Mouse (Mus musculus) kidney, adult 8-10 months (tissue): ENCODE measurements around the gene Ctdsp1.

Source experiments
- DNase-seq, 2 experiments: peaks; one replicate each; pipeline ENCODE4 v3.0.0; 2022

Gene Ctdsp1

GRCm38 (mm10) chr1:74379058-74379504 is 12.2 kb upstream of the Ctdsp1 start:
- no peak for DNase-seq

- no peak for DNase-seq
Observed at GRCm38 (mm10) chr1:74380484-74380883, 10.8 kb upstream of the Ctdsp1 start.

- DNase-seq = no peak
Observed at GRCm38 (mm10) chr1:74381588-74382021, 9.7 kb upstream of the Ctdsp1 start.

GRCm38 (mm10) chr1:74383385-74383784 is 7.9 kb upstream of the Ctdsp1 start:
- DNase-seq = no peak

GRCm38 (mm10) chr1:74384525-74384924 is 6.8 kb upstream of the Ctdsp1 start:
- no peak for DNase-seq

- DNase-seq = no peak
Observed at GRCm38 (mm10) chr1:74385064-74385463, 6.2 kb upstream of the Ctdsp1 start.

GRCm38 (mm10) chr1:74385531-74385930 is 5.8 kb upstream of the Ctdsp1 start:
- DNase-seq = no peak

GRCm38 (mm10) chr1:74386363-74386713 is 5.0 kb upstream of the Ctdsp1 start:
- no peak for DNase-seq

- peak; percentile 97 for DNase-seq
Observed at GRCm38 (mm10) chr1:74386714-74387385, 4.5 kb upstream of the Ctdsp1 start.

GRCm38 (mm10) chr1:74387386-74387988 is 3.8 kb upstream of the Ctdsp1 start:
- DNase-seq = no peak

- DNase-seq = no peak
Observed at GRCm38 (mm10) chr1:74388398-74388920, 2.9 kb upstream of the Ctdsp1 start.

- DNase-seq = no peak
Observed at GRCm38 (mm10) chr1:74389831-74390286, 1.4 kb upstream of the Ctdsp1 start.

- DNase-seq = peak in 1 of 2 experiments; percentile 71
Observed at GRCm38 (mm10) chr1:74390287-74390906, 912 bp upstream of the Ctdsp1 start.

- DNase-seq = peak; percentile 81 to 85
Observed at GRCm38 (mm10) chr1:74391844-74392441, 634 bp downstream of the Ctdsp1 start.

GRCm38 (mm10) chr1:74392446-74392994 is 1.2 kb downstream of the Ctdsp1 start:
- DNase-seq = peak; percentile 79 to 80

GRCm38 (mm10) chr1:74393010-74393409 is 1.7 kb downstream of the Ctdsp1 start:
- peak in 1 of 2 experiments; percentile 45 for DNase-seq

- DNase-seq = no peak
Observed at GRCm38 (mm10) chr1:74393697-74394096, 2.4 kb downstream of the Ctdsp1 start.

GRCm38 (mm10) chr1:74394311-74394710 is 3.0 kb downstream of the Ctdsp1 start:
- DNase-seq = no peak

GRCm38 (mm10) chr1:74394858-74395257 is 3.5 kb downstream of the Ctdsp1 start:
- no peak for DNase-seq

GRCm38 (mm10) chr1:74395290-74395689 is 4.0 kb downstream of the Ctdsp1 start:
- no peak for DNase-seq

- DNase-seq = peak; percentile 72 to 79
Observed at GRCm38 (mm10) chr1:74396456-74397222, 5.3 kb downstream of the Ctdsp1 start.

- DNase-seq = peak; percentile 99
Observed at GRCm38 (mm10) chr1:74397268-74397918, 6.1 kb downstream of the Ctdsp1 start.
